Mouse (Mus musculus) activated CD4-positive, CD25-positive, alpha-beta regulatory T cell, adult 4 months (primary cell): ENCODE data around the gene Dnajc30. TPM values are rescaled to one million over a fixed set of nuclear protein-coding genes. Genes with fewer than 3 reads are reported as not detected.
"Not testable (repeated sequence)": the region's sequence is repeated elsewhere in the genome, so short reads cannot be mapped to it uniquely, and the experiment has no call there.

ENCODE experiments used
- ATAC-seq: one replicate; pipeline ENCODE4 v1.8.0; 2017
- polyA plus RNA-seq, 2 experiments: library from polyadenylated mRNA; unstranded; fragments of 100-300 nt; shearing (Covaris generic); gene quantifications; one replicate each; pipeline ENCODE4 v1.2.1; 2017

The Dnajc30 gene
- polyA plus RNA-seq, 2 experiments from 2014 or later, result 27.4 to 30.4 TPM

GRCm38 (mm10) chr5:135064909-135065446, 976 bp downstream of the Dnajc30 start, which contains the start of gene Bud23:
Gene Bud23, minus strand, starts transcription at chr5:135064959.
- not testable (repeated sequence) for ATAC-seq

- no peak for ATAC-seq
These were observed 2.0 kb downstream of the Dnajc30 start for GRCm38 (mm10) chr5:135066008-135066407.

DNA sequence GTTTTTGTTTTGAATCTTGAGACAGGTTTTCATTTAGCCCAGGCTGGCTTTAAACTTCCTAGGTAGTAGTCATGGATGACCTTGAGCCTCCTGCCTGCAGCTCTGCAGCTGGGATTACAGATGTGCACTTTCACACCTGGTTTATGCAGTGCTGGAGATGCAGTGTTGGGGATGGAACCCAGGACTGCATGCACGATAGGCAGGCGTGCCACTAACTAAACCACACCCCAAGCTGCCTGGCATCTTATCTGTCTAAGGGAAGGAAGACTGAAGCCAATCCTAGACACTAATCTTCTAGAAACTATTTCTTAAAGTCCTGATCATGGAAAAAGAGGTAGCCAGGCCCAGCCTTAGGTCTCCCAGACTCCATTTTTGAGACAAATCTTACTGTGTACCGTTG, 6.4 kb downstream of the Dnajc30 start:
- no peak for ATAC-seq

- no peak for ATAC-seq
These were observed 8.1 kb downstream of the Dnajc30 start for GRCm38 (mm10) chr5:135072061-135072460.

DNA sequence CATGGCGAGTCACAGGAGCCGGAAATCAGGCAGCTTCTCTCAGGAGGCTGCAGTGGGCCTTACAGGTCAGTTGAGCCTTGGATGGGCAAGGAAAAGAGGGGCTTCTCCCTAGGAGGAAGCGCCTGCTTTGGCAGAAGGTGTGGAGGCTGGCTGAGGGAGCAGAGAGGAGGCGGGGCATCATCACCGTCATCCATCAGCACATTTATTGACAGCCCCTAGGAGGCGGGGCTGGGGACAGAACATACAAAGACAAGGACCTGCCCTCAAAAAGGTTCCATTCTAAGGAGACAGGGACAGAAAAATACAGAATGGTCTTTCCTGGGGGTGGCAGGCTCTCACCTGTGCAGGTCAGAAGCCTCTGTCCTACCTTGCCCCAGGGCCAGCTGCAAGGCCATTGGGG, 8.7 kb downstream of the Dnajc30 start:
- ATAC-seq, result no peak

- ATAC-seq, result no peak
These were observed 9.5 kb downstream of the Dnajc30 start for GRCm38 (mm10) chr5:135073349-135074150.

- ATAC-seq, result no peak
These were observed 11.7 kb downstream of the Dnajc30 start for GRCm38 (mm10) chr5:135075655-135076054.

DNA sequence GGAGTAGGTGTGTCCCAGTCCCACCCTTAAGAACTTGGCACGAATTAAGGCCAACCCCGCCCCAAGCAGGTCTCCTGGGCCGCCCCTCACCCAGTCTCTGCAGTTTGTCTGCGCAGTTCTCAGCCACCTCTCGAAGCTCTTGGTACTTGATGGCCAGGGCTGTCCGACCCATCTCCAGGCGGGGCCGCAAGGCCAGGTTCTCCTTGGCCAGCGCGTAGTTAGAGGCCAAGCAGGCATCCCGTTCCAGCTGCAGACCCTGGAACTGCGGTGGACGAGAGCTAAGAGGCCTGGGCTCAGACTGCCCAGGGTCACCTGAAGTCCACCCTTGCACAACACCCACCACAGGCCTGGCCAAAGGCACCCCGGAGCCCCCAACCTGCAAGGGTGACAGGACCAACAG, 12.4 kb downstream of the Dnajc30 start:
- no peak for ATAC-seq

DNA sequence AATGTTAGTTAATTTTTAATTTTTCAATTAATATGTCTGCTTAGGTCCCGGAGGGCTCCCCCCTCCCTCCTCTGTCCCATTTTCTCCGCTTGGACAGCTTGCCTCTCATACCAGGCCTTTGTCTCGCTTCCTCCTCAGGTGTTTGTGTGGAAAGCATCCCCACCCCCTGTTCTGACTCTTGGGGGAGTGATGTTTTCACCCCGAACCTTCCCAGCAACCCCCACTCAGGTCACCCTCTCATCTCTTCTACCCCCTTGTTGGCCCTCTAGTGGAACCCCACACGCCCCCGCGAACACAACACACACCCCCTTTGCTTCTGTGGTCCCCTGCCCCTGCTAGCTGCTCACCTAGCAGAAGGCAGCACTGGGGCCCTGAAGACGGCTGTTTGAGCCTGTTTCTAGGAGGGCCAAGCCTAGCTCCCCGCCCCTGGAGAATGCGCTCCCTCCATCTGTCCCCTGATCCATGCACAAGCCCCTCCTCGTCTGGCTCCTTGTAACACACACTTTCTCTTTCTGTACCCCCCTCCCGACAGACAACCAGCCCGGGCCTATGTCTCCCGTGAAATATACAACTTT, 13.0 kb downstream of the Dnajc30 start:
- no peak for ATAC-seq

DNA sequence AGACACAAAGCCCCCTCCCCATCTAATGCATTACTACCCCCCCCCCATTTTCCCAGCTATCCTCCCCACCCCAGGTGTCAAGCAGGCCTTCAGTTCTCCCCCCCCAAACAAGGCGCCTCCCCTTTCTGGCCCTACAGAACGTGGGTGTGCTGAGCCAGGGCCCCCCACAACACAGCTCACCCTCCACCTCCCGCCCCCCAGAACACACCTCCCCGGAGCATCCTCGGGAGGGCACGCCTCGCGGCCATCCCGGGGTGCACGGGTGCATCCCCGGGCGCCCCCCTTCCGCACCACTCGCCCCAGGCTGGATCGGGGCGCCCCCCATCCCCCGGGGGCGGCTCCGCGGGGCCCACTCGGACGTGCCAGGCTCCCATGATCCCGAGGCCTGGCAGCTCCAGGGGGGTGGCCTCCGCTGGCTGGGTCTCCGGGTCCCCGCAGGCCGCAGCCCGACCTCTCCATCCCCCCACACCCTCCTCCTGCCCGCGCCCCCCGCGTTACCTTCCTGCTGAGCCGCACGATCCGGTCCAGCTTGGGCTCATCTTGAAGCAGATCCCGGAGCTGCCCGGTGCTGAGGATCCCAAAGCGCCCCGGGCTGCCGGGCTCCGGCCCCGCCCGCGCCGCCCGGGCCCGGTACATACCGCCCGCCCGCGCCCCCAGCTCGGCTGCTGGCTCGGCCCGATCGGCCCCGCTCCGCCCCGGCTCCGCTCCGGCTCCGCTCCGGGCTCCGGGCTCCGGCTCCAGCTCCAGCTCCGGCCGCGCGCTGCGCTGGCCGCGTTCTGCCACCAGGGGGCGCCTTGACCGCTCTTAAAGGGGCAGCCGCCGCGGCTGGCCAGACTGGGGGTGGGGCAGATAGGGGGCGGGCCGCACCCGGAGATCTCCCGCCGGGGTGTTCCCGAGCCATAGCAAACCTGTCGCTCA, 13.8 kb downstream of the Dnajc30 start, which contains the start of gene Vps37d:
TSS of gene Vps37d (minus strand) at position 703 of the 918 bp plus-strand sequence.
- peak; percentile 89 for ATAC-seq

DNA sequence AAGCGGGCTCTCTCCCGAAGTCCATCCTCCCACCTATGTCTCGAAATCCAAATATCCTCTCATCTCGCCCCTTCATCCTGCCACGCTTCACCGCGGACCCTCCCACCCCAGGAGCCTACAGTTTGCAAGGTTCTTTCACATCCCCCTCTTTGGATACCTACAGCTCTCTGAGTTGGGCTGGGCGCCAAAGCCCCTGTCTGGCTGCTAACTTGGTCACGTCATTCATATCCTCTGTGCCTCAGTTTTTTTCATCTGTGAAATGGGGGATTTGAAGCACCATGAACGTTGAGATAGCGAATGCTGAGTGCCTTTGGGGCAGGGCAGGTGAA, 14.4 kb downstream of the Dnajc30 start:
- ATAC-seq, result no peak

GRCm38 (mm10) chr5:135079578-135079977, 15.6 kb downstream of the Dnajc30 start:
- ATAC-seq, result no peak

GRCm38 (mm10) chr5:135080539-135080938, 16.5 kb downstream of the Dnajc30 start:
- ATAC-seq, result no peak

DNA sequence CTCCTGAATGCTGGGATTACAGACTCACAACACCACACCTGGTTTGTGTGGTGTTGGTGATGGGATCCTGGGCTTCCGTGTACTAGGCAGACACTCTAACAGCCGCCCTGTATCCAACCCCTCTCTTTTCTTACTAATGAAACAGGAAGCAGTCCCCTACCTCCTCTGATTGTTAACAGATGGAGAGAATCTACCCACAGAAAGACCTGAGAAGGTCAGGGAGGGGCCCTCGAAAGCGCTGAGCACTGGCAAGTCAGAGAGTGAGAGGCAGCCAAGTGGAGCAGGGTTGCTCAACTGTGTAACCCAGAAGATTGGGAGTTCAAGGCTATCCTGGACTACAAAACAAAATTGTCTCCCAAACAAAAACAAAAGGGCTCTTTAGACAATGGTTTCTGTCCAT, 22.9 kb downstream of the Dnajc30 start:
- ATAC-seq, result no peak

DNA sequence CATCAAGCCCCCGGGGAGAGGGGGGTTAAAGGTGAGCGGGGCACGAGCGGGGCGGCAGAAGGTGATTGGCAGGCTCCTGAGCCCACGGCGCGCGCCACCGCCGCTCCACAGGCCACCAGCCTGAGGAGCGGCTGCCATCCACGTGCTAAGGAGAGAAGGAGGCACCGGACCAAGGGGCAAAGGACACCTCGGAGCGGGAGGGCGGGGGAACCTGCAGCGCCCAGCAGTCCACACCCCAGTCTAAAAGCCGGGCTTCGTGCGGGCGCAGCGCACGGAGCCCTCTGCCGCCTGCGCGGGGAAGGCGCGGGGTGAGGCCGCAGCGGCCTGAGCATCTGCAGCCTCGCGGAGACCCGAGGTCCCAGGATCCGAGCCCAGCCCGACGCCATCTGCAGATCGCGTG, 25.7 kb downstream of the Dnajc30 start, which contains the start of gene Mlxipl:
TSS of gene Mlxipl (plus strand) at position 238 of the 400 bp plus-strand sequence.
- no peak for ATAC-seq

- no peak for ATAC-seq
These were observed 37.0 kb downstream of the Dnajc30 start for GRCm38 (mm10) chr5:135100981-135101380.

GRCm38 (mm10) chr5:135103999-135104660, 40.1 kb downstream of the Dnajc30 start:
- ATAC-seq, result no peak

DNA sequence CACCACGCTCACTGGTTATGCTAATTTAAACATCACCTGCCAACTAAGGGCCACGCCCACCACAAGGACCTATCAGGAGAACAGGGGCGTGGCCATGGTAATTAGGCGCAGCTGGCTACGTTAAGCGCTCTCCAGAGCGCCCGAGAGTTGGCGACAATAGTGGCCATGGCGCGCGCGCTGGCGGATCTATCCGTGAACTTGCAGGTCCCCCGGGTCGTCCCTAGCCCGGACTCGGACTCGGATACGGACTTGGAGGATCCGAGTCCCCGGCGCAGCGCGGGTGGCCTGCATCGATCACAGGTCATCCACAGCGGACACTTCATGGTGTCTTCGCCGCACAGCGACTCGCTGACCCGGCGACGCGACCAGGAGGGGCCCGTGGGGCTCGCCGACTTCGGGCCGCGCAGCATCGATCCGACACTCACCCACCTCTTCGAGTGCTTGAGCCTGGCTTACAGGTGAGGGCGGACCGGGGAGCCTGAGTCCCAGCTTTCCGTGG, 42.8 kb downstream of the Dnajc30 start:
- ATAC-seq, result peak; percentile 91

GRCm38 (mm10) chr5:135107521-135108501, 43.8 kb downstream of the Dnajc30 start:
- peak; percentile 48 for ATAC-seq

GRCm38 (mm10) chr5:135109017-135109416, 45.0 kb downstream of the Dnajc30 start:
- no peak for ATAC-seq

DNA sequence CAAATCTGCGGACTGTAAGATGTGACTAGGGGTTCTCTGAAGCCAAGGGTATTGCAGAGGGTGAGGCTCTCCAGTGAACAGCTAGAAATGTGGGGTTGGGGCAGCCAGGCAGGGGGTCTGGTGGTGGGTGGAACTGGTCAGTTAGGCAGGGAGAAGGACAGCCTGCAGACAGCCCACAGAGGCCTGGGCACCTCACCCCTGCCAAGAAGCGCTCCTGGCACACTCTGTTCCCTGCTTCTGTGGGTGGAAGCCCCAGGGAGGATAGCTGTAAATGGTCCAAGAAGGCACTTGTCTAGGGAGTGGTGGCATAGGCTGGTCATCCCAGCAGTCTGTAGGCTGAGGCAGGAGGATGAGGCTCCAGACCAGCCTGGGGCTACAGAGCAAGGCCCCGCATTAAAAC, 45.4 kb downstream of the Dnajc30 start:
- ATAC-seq, result no peak
